Mouse (Mus musculus): ENCODE measurements around the gene 2610028H24Rik. TPM values are rescaled to one million over a fixed set of nuclear protein-coding genes. Genes with fewer than 3 reads are reported as not detected.

2610028H24Rik gene
- total and polyA plus RNA-seq, 3 experiments = 0.25 TPM; not detected in 2

DNA sequence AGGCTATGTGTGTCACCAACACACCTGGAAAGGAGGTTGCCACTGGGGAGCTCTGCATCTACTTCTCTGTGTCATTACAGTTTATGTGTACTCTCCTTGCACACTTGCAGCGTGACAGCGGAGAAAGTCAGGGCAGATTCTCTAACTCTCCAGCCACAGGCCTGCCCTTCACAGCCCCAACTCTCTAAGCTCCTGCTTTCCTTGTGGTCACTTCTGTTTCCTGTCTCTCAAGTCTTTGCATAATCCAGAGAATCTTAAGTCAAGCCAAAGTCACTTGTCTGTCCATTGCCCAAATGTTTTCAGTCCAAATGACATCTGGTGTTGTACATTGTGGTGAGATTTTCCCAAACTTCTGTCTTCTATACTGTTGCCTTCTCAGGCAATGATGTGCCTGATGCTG lies 37.4 kb downstream of the 2610028H24Rik start:
- Histone ChIP-seq H3K9ac (ENCODE audit: insufficient read depth, low read depth) (no peak overlapping the region), H3K4me3 (replicated peaks in 1 of 3; ENCODE audit: low read depth in 2 of 3, low read length in 2 of 3, poor library complexity in 1 of 3) (no peak overlapping the region), H3K36me3 (replicated peaks in 1 of 2; ENCODE audit: control insufficient read depth in 1 of 2, insufficient read depth in 1 of 2, low read length in 1 of 2) (peaks cover 77 to 93% of the 10 kb centered on the region in 2 experiments), H3K4me1 (ENCODE audit: control insufficient read depth in 1 of 2, insufficient read depth in 2 of 2) (peaks cover 9 to 11% of the 10 kb centered on the region in 2 experiments; a peak in 3 of 4 replicates), H3K79me2 (replicated peaks; ENCODE audit: control insufficient read depth, extremely low read depth, insufficient read depth, poor library complexity, severe bottlenecking) (no peaks in the 10 kb centered on the region), H3K4me2 (ENCODE audit: insufficient read depth, low read depth, poor library complexity, severe bottlenecking) (no peak overlapping the region), H3K27me3 (replicated peaks) (no peaks in the 10 kb centered on the region), H3K9me3 (replicated peaks; ENCODE audit: low read length) (no peaks in the 10 kb centered on the region), H3K27ac (ENCODE audit: insufficient read depth, low read depth) (0 out of 2 replicates have a peak overlapping the region, but pooled peaks have one; percentile 18)
- no peak for DNase-seq (ENCODE audit: extremely low read depth)
- dilution Hi-C loops (cut with MboI; ENCODE audit: extremely low pct_ligation_motif_present, extremely low pct_unique_long_range_greater_than_20kb, low sequenced_read_pairs) = no loop called here
- in situ Hi-C loops (cut with MboI; ENCODE audit: low pct_ligation_motif_present, low pct_unique_long_range_greater_than_20kb, low sequenced_read_pairs) = no loop called here
- TF ChIP-seq EP300 (IDR thresholded peaks at IDR 0.05; ENCODE audit: low read length) = no peak
- no peak for TF ChIP-seq UBTF (IDR thresholded peaks at IDR 0.05; ENCODE audit: low read depth, low read length)
- no peak for TF ChIP-seq JUND (conservative IDR thresholded peaks at IDR 0.05; ENCODE audit: low read depth, low read length)
- no peak for TF ChIP-seq MAX (IDR thresholded peaks at IDR 0.05; ENCODE audit: low read length)

DNA sequence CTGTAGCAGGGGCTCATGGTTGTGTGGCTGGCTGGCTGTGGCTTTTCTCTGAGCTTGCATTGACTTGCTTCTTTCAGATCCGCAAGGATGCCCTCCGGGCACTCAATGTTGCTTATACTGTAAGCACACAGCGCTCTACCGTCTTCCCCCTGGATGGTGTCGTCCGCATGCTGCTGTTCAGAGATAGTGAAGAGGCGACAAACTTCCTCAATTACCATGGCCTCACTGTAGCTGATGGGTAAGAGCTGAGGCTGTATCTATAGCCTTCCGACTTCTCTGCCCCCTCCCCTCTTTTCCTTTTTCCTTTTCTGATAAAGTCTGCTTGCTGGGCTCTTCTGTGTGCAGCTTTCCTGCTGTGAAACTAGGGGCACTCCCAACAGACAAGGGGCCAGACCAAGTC lies 39.4 kb downstream of the 2610028H24Rik start:
- Histone ChIP-seq H3K9ac (ENCODE audit: insufficient read depth, low read depth) (no peak overlapping the region), H3K79me2 (replicated peaks; ENCODE audit: control insufficient read depth, extremely low read depth, insufficient read depth, poor library complexity, severe bottlenecking) (no peaks in the 10 kb centered on the region), H3K4me2 (ENCODE audit: insufficient read depth, low read depth, poor library complexity, severe bottlenecking) (no peak overlapping the region), H3K4me3 (replicated peaks in 1 of 3; ENCODE audit: low read depth in 2 of 3, low read length in 2 of 3, poor library complexity in 1 of 3) (no peak overlapping the region), H3K27ac (ENCODE audit: insufficient read depth, low read depth) (no peak overlapping the region), H3K4me1 (ENCODE audit: control insufficient read depth in 1 of 2, insufficient read depth in 2 of 2) (peaks cover 9 to 11% of the 10 kb centered on the region in 2 experiments; a peak in 3 of 4 replicates), H3K27me3 (replicated peaks) (no peaks in the 10 kb centered on the region), H3K9me3 (replicated peaks; ENCODE audit: low read length) (no peaks in the 10 kb centered on the region), H3K36me3 (replicated peaks in 1 of 2; ENCODE audit: control insufficient read depth in 1 of 2, insufficient read depth in 1 of 2, low read length in 1 of 2) (peaks cover 71 to 89% of the 10 kb centered on the region in 2 experiments)
- TF ChIP-seq JUND (conservative IDR thresholded peaks at IDR 0.05; ENCODE audit: low read depth, low read length) (no peak), IRF4 (IDR thresholded peaks at IDR 0.05; ENCODE audit: low read depth, low read length) (no peak), MXI1 (IDR thresholded peaks at IDR 0.05; ENCODE audit: low read depth, low read length) (no peak), CHD2 (IDR thresholded peaks at IDR 0.05; ENCODE audit: low read length) (no peak), TBP (conservative IDR thresholded peaks at IDR 0.05; ENCODE audit: low read depth, low read length) (no peak), ETS1 (conservative IDR thresholded peaks at IDR 0.05; ENCODE audit: low read depth, low read length) (no peak), RAD21 (IDR thresholded peaks at IDR 0.05; ENCODE audit: low read depth, low read length) (no peak), HCFC1 (IDR thresholded peaks at IDR 0.05; ENCODE audit: low read depth, low read length) (no peak), USF1 (IDR thresholded peaks at IDR 0.05; ENCODE audit: low read depth, low read length) (no peak), CTCF (conservative IDR thresholded peaks at IDR 0.05 in 1 of 2, IDR thresholded peaks at IDR 0.05 in 1 of 2; ENCODE audit: low read depth in 2 of 2, low read length in 2 of 2) (no peak)
- DNase-seq (ENCODE audit: extremely low read depth) = no peak
- in situ Hi-C loops (cut with MboI; ENCODE audit: low pct_ligation_motif_present, low pct_unique_long_range_greater_than_20kb, low sequenced_read_pairs) = no loop called here
- dilution Hi-C loops (cut with MboI; ENCODE audit: extremely low pct_ligation_motif_present, extremely low pct_unique_long_range_greater_than_20kb, low sequenced_read_pairs) = no loop called here

DNA sequence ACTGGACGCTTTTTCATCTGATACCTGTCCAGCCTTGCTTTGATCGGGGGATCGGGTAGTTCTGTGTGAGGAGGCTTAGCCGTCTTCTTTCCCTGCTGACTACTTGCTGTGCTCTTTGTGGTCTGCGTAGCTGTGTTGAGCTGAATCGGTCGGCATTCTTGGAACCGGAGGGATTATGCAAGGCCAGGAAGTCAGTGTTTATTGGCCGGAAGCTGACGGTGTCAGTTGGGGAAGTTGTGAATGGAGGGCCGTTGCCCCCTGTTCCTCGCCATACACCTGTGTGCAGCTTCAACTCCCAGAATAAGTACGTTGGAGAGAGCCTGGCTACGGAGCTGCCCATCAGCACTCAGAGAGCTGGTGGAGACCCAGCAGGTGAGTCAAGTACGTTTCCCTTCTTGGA lies 40.3 kb downstream of the 2610028H24Rik start:
- H3K4me2 ChIP-seq (ENCODE audit: insufficient read depth, low read depth, poor library complexity, severe bottlenecking) = no peak overlapping the region
- H3K79me2 ChIP-seq (replicated peaks; ENCODE audit: control insufficient read depth, extremely low read depth, insufficient read depth, poor library complexity, severe bottlenecking) = no peaks in the 10 kb centered on the region
- no peaks in the 10 kb centered on the region for H3K27me3 ChIP-seq (replicated peaks)
- H3K36me3 ChIP-seq (replicated peaks in 1 of 2; ENCODE audit: control insufficient read depth in 1 of 2, insufficient read depth in 1 of 2, low read length in 1 of 2) = peaks cover 74 to 90% of the 10 kb centered on the region in 2 experiments
- no peak overlapping the region for H3K27ac ChIP-seq (ENCODE audit: insufficient read depth, low read depth)
- dilution Hi-C loops (cut with MboI; ENCODE audit: extremely low pct_ligation_motif_present, extremely low pct_unique_long_range_greater_than_20kb, low sequenced_read_pairs) = no loop called here
- peaks cover 9 to 11% of the 10 kb centered on the region in 2 experiments; a peak in 3 of 4 replicates for H3K4me1 ChIP-seq (ENCODE audit: control insufficient read depth in 1 of 2, insufficient read depth in 2 of 2)
- in situ Hi-C loops (cut with MboI; ENCODE audit: low pct_ligation_motif_present, low pct_unique_long_range_greater_than_20kb, low sequenced_read_pairs) = no loop called here
- no peak for DNase-seq (ENCODE audit: extremely low read depth)
- H3K9me3 ChIP-seq (replicated peaks; ENCODE audit: low read length) = no peaks in the 10 kb centered on the region
- H3K9ac ChIP-seq (ENCODE audit: insufficient read depth, low read depth) = no peak overlapping the region
- no peak overlapping the region for H3K4me3 ChIP-seq (replicated peaks in 1 of 3; ENCODE audit: low read depth in 2 of 3, low read length in 2 of 3, poor library complexity in 1 of 3)
- TF ChIP-seq TCF12 (IDR thresholded peaks at IDR 0.05; ENCODE audit: low read depth, low read length) (no peak), CHD2 (IDR thresholded peaks at IDR 0.05; ENCODE audit: low read length) (no peak), JUND (conservative IDR thresholded peaks at IDR 0.05; ENCODE audit: low read depth, low read length) (no peak), HCFC1 (IDR thresholded peaks at IDR 0.05; ENCODE audit: low read depth, low read length) (no peak), MEF2A (IDR thresholded peaks at IDR 0.05; ENCODE audit: borderline replicate concordance, low read depth, low read length) (no peak), E2F4 (IDR thresholded peaks at IDR 0.05; ENCODE audit: insufficient replicate concordance, low read depth, low read length) (no peak), RAD21 (IDR thresholded peaks at IDR 0.05; ENCODE audit: low read depth, low read length) (no peak)
